Mouse (Mus musculus): Measurements from ENCODE around the gene Pabpc6. TPM values are rescaled to one million over a fixed set of nuclear protein-coding genes. Genes with fewer than 3 reads are reported as not detected.
A peak's percentile ranks its signal among the peaks of the same experiment; 100 is the strongest.

Gene Pabpc6
- polyA plus RNA-seq, 1 experiment from 2014 or later, result not detected

GRCm38 (mm10) chr17:9647644-9648043, 21.9 kb downstream of the Pabpc6 start:
- ATAC-seq (ENCODE audit: low FRiP score, low read depth), result no peak
- 50% methylated on average over 4 of the region's 4 CpGs for WGBS

GRCm38 (mm10) chr17:9643657-9644180, 25.8 kb downstream of the Pabpc6 start:
- H3K4me1 ChIP-seq, result peaks cover 13% of the 10 kb centered on the region; the same call in 1 of the 2 replicates
- H3K4me2 ChIP-seq (replicated peaks), result no peak overlapping the region
- H3K9me3 ChIP-seq, result no peaks in the 10 kb centered on the region
- no peak overlapping the region for H3K9ac ChIP-seq
- H3K27ac ChIP-seq, result no peak overlapping the region
- no peak for ATAC-seq (ENCODE audit: low FRiP score, low read depth)
- no peak overlapping the region for H3K4me3 ChIP-seq
- WGBS, result 73% methylated on average over 7 of the region's 7 CpGs
- no peaks in the 10 kb centered on the region for H3K36me3 ChIP-seq
- no peaks in the 10 kb centered on the region for H3K27me3 ChIP-seq (replicated peaks)

More at GRCm38 (mm10) chr17:9647644-9648043, 21.9 kb downstream of the Pabpc6 start:
- no peaks in the 10 kb centered on the region for H3K9me3 ChIP-seq
- no peak overlapping the region for H3K9ac ChIP-seq
- no peaks in the 10 kb centered on the region for H3K27me3 ChIP-seq (replicated peaks)
- no peak overlapping the region for H3K27ac ChIP-seq
- no peaks in the 10 kb centered on the region for H3K36me3 ChIP-seq
- H3K4me1 ChIP-seq, result peaks cover 8% of the 10 kb centered on the region; the same call in 1 of the 2 replicates
- H3K4me3 ChIP-seq, result no peak overlapping the region
- H3K4me2 ChIP-seq (replicated peaks), result no peak overlapping the region

- Histone ChIP-seq H3K4me2 (replicated peaks) (no peak overlapping the region), H3K4me1 (peaks cover 14% of the 10 kb centered on the region; the same call in 1 of the 2 replicates), H3K9ac (no peak overlapping the region), H3K4me3 (no peak overlapping the region), H3K9me3 (no peaks in the 10 kb centered on the region), H3K36me3 (no peaks in the 10 kb centered on the region), H3K27ac (no peak overlapping the region), H3K27me3 (replicated peaks) (no peaks in the 10 kb centered on the region)
- no peak for ATAC-seq (ENCODE audit: low FRiP score, low read depth)
- WGBS, result 93% methylated on average over 4 of the region's 4 CpGs
These were observed 32.5 kb downstream of the Pabpc6 start for GRCm38 (mm10) chr17:9637011-9637410.

- Histone ChIP-seq H3K9ac (no peak overlapping the region), H3K9me3 (no peaks in the 10 kb centered on the region), H3K4me2 (replicated peaks) (no peak overlapping the region), H3K4me3 (no peak overlapping the region), H3K4me1 (peaks cover 15% of the 10 kb centered on the region; the same call in 1 of the 2 replicates), H3K27ac (peak overlapping the region; percentile 7; the same call in 1 of the 2 replicates), H3K36me3 (no peaks in the 10 kb centered on the region), H3K27me3 (replicated peaks) (no peaks in the 10 kb centered on the region)
- WGBS, result 50% methylated on average over 16 of the region's 16 CpGs
- no peak for ATAC-seq (ENCODE audit: low FRiP score, low read depth)
These were observed 36.8 kb downstream of the Pabpc6 start for GRCm38 (mm10) chr17:9632579-9633252.

DNA sequence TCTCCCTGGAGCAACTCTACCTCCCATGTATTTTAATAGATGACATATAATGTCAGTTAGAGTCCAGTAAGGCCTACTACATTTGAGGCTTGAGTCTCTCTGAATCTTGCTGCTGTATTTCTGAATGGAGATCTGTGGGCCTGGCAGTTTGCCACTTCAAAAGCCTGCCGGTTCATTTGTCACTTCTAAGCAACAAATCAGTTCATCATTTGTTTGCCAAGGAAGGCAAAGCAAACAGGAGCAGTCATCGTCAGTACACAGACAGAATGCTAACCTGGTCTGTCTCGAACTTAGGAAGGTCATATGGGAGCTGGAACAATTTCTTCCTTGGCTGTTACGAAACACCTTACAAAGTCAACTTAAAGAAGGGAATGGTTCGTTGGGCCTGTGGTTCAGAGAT, 37.4 kb downstream of the Pabpc6 start:
- Histone ChIP-seq H3K4me3 (no peak overlapping the region), H3K27ac (no peak overlapping the region; the same call in 1 of the 2 replicates), H3K9me3 (no peaks in the 10 kb centered on the region), H3K36me3 (no peaks in the 10 kb centered on the region), H3K27me3 (replicated peaks) (no peaks in the 10 kb centered on the region), H3K9ac (no peak overlapping the region), H3K4me2 (replicated peaks) (no peak overlapping the region), H3K4me1 (peaks cover 15% of the 10 kb centered on the region; the same call in 1 of the 2 replicates)
- 62% methylated on average over 5 of the region's 5 CpGs for WGBS
- no peak for ATAC-seq (ENCODE audit: low FRiP score, low read depth)

DNA sequence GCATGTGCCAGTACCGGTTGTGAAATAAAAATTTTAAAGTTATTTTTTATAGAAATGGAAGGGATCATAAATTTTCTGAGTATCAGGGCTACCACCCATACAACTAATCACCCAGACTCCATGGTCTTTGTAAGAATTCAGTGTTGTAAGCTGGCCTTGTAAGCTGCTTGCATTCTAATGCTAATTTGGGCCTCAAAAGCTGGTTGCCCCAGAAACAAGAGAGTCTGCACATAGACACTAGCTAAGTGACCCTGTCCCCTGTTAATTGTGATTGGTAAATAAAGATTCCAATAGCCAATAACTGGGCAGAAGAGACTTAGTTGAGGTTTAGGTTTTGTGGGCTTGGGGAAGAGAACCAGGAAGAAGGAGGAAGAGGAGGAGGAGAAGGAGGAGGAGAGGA, 38.4 kb downstream of the Pabpc6 start:
- peak; percentile 48; the same call in 1 of the 2 replicates for ATAC-seq (ENCODE audit: low FRiP score, low read depth)
- no peak overlapping the region for H3K9ac ChIP-seq
- no peaks in the 10 kb centered on the region for H3K27me3 ChIP-seq (replicated peaks)
- no peak overlapping the region for H3K27ac ChIP-seq
- H3K9me3 ChIP-seq, result no peaks in the 10 kb centered on the region
- H3K4me2 ChIP-seq (replicated peaks), result no peak overlapping the region
- peaks cover 15% of the 10 kb centered on the region; the same call in 1 of the 2 replicates for H3K4me1 ChIP-seq
- H3K4me3 ChIP-seq, result no peak overlapping the region
- 40% methylated on average over 1 of the region's 1 CpGs for WGBS
- H3K36me3 ChIP-seq, result no peaks in the 10 kb centered on the region

DNA sequence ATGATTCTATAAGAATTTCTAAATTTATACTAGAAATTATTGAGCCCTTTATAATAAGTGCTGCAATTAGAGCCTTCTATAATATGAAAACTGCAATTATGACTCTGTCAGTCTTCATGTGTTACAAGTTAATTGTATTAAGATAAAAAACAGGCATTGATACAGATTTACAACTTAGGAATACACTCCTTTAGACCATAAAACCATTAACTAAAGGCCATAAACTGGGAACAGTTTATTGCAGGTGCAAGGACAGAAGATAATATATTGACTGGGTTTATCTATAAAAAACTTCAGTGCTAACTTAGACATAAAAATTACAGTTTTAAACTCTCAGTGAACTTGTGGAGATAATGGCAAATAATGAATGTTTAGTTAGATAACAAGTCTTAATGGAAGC, 42.5 kb downstream of the Pabpc6 start:
- Histone ChIP-seq H3K36me3 (no peaks in the 10 kb centered on the region), H3K4me1 (peaks cover 5% of the 10 kb centered on the region; the same call in 1 of the 2 replicates), H3K4me2 (replicated peaks) (no peak overlapping the region), H3K9me3 (no peaks in the 10 kb centered on the region), H3K4me3 (no peak overlapping the region), H3K27ac (no peak overlapping the region), H3K27me3 (replicated peaks) (no peaks in the 10 kb centered on the region), H3K9ac (no peak overlapping the region)
- ATAC-seq (ENCODE audit: low FRiP score, low read depth), result no peak

Other genes with a start within 250 kb of the Pabpc6 start
- not detected in 2 replicates for gene Gm17728, start 247.7 kb downstream of the Pabpc6 start, polyA plus RNA-seq (2016; fragmentation: Nextera tagmentation; extraction: Ambion mirVana)

Data from neural tube, embryonic 12.5 days (tissue).